ENCODE assay signal across 16 mouse cellular contexts in the genomic region with DNA sequence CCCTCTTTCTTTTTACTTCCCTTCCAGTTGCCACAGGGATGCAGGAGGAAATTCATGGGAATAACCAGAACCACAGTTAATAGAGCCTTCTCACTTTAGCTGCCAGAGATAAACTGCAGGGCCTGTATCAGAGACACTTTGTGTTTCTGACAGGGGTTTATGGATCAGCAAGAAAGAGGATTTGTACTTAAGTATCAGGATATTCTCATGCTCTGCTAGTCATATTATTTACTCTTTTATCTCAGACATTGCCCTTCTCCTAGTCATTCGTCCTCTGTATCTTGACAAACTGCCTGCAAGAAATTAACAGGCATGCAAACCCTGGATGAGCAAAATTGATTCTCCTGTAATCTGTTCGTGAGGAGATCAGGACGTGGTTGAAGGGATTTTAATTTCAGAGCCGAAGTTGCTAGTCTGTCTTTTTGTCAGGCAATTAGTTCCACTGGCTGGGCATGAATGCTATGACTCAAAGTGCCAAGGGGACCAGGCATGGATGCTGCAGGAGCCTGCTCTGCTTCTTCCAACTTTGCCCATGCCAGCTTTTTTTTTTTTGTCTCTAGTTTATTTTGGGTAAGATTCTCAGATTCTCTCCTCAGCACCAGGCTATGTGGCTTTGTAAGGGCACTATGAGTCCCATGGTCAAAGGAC. TPM values are rescaled to one million over a fixed set of nuclear protein-coding genes. Genes with fewer than 3 reads are reported as not detected.
DNase-seq lines count a peak whose midpoint lies in the region; ATAC-seq lines count a peak whose summit lies in the region.
"Had no signal": no experiment of that assay in that cellular context is flagged by ENCODE, and none has a peak within 500 bp of the region (broad histone marks: within the 10 kb centered on the region; RNA-seq: fewer than 3 reads in every experiment).

No protein-coding gene starts in this region.

- H3K9me3 ChIP-seq in forebrain, embryonic 16.5 days (ENCODE audit: control insufficient read depth, low read length) = no peaks in the 10 kb centered on the region
- H3K9me3 ChIP-seq in midbrain, embryonic 12.5 days = no peaks in the 10 kb centered on the region
- H3K9me3 ChIP-seq in limb, embryonic 10.5 days (replicated peaks) = no peaks in the 10 kb centered on the region
- H3K9me3 ChIP-seq: embryonic facial prominence, embryonic 12.5 days had no signal

- no peak overlapping the region for H3K4me2 ChIP-seq in forebrain, embryonic 16.5 days (ENCODE audit: low read length)
- no peak overlapping the region for H3K4me2 ChIP-seq in midbrain, embryonic 12.5 days (replicated peaks)
- H3K4me2 ChIP-seq: embryonic facial prominence, embryonic 12.5 days; heart, embryonic 11.5 days had no signal

- H3K36me3 ChIP-seq in forebrain, embryonic 16.5 days (ENCODE audit: control insufficient read depth, insufficient read depth) = no peaks in the 10 kb centered on the region
- H3K36me3 ChIP-seq in midbrain, embryonic 12.5 days = no peaks in the 10 kb centered on the region
- H3K36me3 ChIP-seq in limb, embryonic 10.5 days = no peaks in the 10 kb centered on the region
- H3K36me3 ChIP-seq: embryonic facial prominence, embryonic 12.5 days had no signal

- peak; percentile 67 for ATAC-seq in frontal cortex, adult (ENCODE audit: low TSS enrichment)
- peak; percentile 88 for ATAC-seq in forebrain, embryonic 16.5 days
- ATAC-seq in midbrain, embryonic 12.5 days (ENCODE audit: low FRiP score, low read depth) = peak; percentile 47; the same call in 1 of the 2 replicates

- no peaks in the 10 kb centered on the region for H3K27me3 ChIP-seq in forebrain, embryonic 16.5 days (replicated peaks; ENCODE audit: control insufficient read depth, insufficient read depth, low read length)
- no peaks in the 10 kb centered on the region for H3K27me3 ChIP-seq in midbrain, embryonic 12.5 days
- H3K27me3 ChIP-seq in limb, embryonic 10.5 days (ENCODE audit: low read depth, poor library complexity, severe bottlenecking) = no peaks in the 10 kb centered on the region
- H3K27me3 ChIP-seq: embryonic facial prominence, embryonic 12.5 days had no signal

- WGBS in forebrain, embryonic 16.5 days = 12% methylated on average over 4 of the region's 4 CpGs
- WGBS in midbrain, embryonic 12.5 days = 10% methylated on average over 4 of the region's 4 CpGs
- WGBS in limb, embryonic 10.5 days = 58% methylated on average over 4 of the region's 4 CpGs

- H3K4me3 ChIP-seq in forebrain, embryonic 16.5 days (replicated peaks; ENCODE audit: low read length) = no peak overlapping the region
- no peak overlapping the region for H3K4me3 ChIP-seq in midbrain, embryonic 12.5 days
- no peak overlapping the region for H3K4me3 ChIP-seq in limb, embryonic 10.5 days
- H3K4me3 ChIP-seq: embryonic facial prominence, embryonic 12.5 days had no signal

- peak overlapping the region; percentile 58 for H3K27ac ChIP-seq in forebrain, embryonic 16.5 days (ENCODE audit: low read length)
- no peak overlapping the region; the same call in 1 of the 2 replicates for H3K27ac ChIP-seq in midbrain, embryonic 12.5 days (replicated peaks)
- no peak overlapping the region for H3K27ac ChIP-seq in limb, embryonic 10.5 days
- H3K27ac ChIP-seq: embryonic facial prominence, embryonic 12.5 days had no signal

- H3K9ac ChIP-seq in forebrain, embryonic 16.5 days (replicated peaks; ENCODE audit: low read depth, low read length) = no peak overlapping the region
- no peak overlapping the region for H3K9ac ChIP-seq in midbrain, embryonic 12.5 days (replicated peaks)
- H3K9ac ChIP-seq: embryonic facial prominence, embryonic 12.5 days had no signal

- peaks cover 16% of the 10 kb centered on the region for H3K4me1 ChIP-seq in forebrain, embryonic 16.5 days (replicated peaks; ENCODE audit: control insufficient read depth, insufficient read depth, low read length)
- peaks cover 15% of the 10 kb centered on the region for H3K4me1 ChIP-seq in midbrain, embryonic 12.5 days
- H3K4me1 ChIP-seq in limb, embryonic 10.5 days = no peaks in the 10 kb centered on the region
- H3K4me1 ChIP-seq: embryonic facial prominence, embryonic 12.5 days had no signal

- DNase-seq in frontal cortex, postnatal 36 days (ENCODE audit: low spot score in 2 of 2) = no peak
- peak; percentile 75 for DNase-seq in retina, postnatal 1 day
- DNase-seq in frontal cortex, postnatal 14 days (ENCODE audit: low spot score in 2 of 2) = no peak
- no peak for DNase-seq in limb, embryonic 10.5 days (ENCODE audit: low spot score)
- DNase-seq in urinary bladder, postnatal 14 days (ENCODE audit: low spot score) = no peak
- DNase-seq: adrenal gland, adult 2 months; lung, postnatal 14 days; right cerebral cortex, postnatal 14 days; thymus, postnatal 4 days had no signal

RNA-seq across cellular contexts. Expression of gene ccdc198, which starts 48.7 kb away (rescaled TPM):
- polyA plus RNA-seq in forebrain, embryonic 16.5 days (2015; fragmentation: Nextera tagmentation; extraction: Ambion mirVana) = 0.24 and 0.42 TPM in 2 replicates
- 0.21 and 0.22 TPM in 2 replicates for polyA plus RNA-seq in midbrain, embryonic 12.5 days (2016; fragmentation: Nextera tagmentation; extraction: Ambion mirVana)
- polyA plus RNA-seq in limb, embryonic 10.5 days (2016; fragmentation: Nextera tagmentation; extraction: Ambion mirVana) = 0.19 and 0.20 TPM in 2 replicates
- polyA plus RNA-seq: adrenal gland, adult 2 months; C2C12; liver, adult 2 months had no signal
